Mouse (Mus musculus): ENCODE data around the gene Cox8c. TPM values are rescaled to one million over a fixed set of nuclear protein-coding genes. Genes with fewer than 3 reads are reported as not detected.

Cox8c gene
- not detected in 2 replicates for polyA plus RNA-seq (2012; rRNA removed)

- H3K4me3 ChIP-seq (replicated peaks; ENCODE audit: extremely low read depth, low read depth, low read length) = no peak within 1 kb of the TSS
- 89% methylated on average over 17 of the region's 17 CpGs for WGBS
- H3K4me1 ChIP-seq (ENCODE audit: control insufficient read depth, insufficient read depth, low read length) = no peaks in the 10 kb centered on the region
- TF ChIP-seq POLR2A (IDR thresholded peaks at IDR 0.05; ENCODE audit: borderline replicate concordance, extremely low read depth, low read depth, low read length) = no peak
- TF ChIP-seq CTCF (IDR thresholded peaks at IDR 0.05; ENCODE audit: insufficient read depth, low read length) = no peak
- DNase-seq = no peak
Measured at GRCm38 (mm10) chr12:102899091-102899490, at the start of gene Cox8c. Cox8c (plus strand) TSS chr12:102899316.

- peaks cover 2% of the 10 kb centered on the region; the same call in 1 of the 2 replicates for H3K4me1 ChIP-seq (ENCODE audit: control insufficient read depth, insufficient read depth, low read length)
- DNase-seq = no peak
- TF ChIP-seq CTCF (IDR thresholded peaks at IDR 0.05; ENCODE audit: insufficient read depth, low read length) (no peak), POLR2A (IDR thresholded peaks at IDR 0.05; ENCODE audit: borderline replicate concordance, extremely low read depth, low read depth, low read length) (no peak)
- H3K4me3 ChIP-seq (replicated peaks; ENCODE audit: extremely low read depth, low read depth, low read length) = no peak overlapping the region
Measured at GRCm38 (mm10) chr12:102860806-102861205, 38.3 kb upstream of the Cox8c start.

DNA sequence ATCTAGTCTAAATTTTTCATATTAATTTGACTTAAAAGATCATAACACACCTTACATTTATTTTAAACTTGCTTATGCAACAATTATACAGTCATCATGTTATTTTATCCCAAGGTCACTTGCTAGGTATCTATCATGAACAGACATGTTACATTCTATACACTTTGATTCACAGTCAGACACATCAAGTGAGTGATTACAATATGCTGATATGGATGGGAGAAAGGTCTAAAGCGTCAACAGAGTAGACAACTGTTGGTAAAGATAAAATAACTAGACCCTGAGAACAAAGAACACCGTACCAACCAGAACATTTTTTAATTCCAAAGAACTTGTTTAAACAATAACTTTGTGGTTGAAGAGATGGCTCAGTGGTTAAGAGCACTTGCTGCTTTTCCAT lies 29.3 kb upstream of the Cox8c start:
- no peak overlapping the region for H3K4me3 ChIP-seq (replicated peaks; ENCODE audit: extremely low read depth, low read depth, low read length)
- H3K4me1 ChIP-seq (ENCODE audit: control insufficient read depth, insufficient read depth, low read length) = peaks cover 2% of the 10 kb centered on the region
- TF ChIP-seq CTCF (IDR thresholded peaks at IDR 0.05; ENCODE audit: insufficient read depth, low read length) (no peak), POLR2A (IDR thresholded peaks at IDR 0.05; ENCODE audit: borderline replicate concordance, extremely low read depth, low read depth, low read length) (no peak)
- DNase-seq = no peak
- WGBS = 76% methylated on average over 2 of the region's 2 CpGs

GRCm38 (mm10) chr12:102870527-102870926 lies 28.6 kb upstream of the Cox8c start:
- H3K4me1 ChIP-seq (ENCODE audit: control insufficient read depth, insufficient read depth, low read length) = peaks cover 2% of the 10 kb centered on the region
- no peak overlapping the region for H3K4me3 ChIP-seq (replicated peaks; ENCODE audit: extremely low read depth, low read depth, low read length)
- DNase-seq = no peak
- TF ChIP-seq POLR2A (IDR thresholded peaks at IDR 0.05; ENCODE audit: borderline replicate concordance, extremely low read depth, low read depth, low read length) (no peak), CTCF (IDR thresholded peaks at IDR 0.05; ENCODE audit: insufficient read depth, low read length) (no peak)
- WGBS = 42% methylated on average over 1 of the region's 1 CpGs

DNA sequence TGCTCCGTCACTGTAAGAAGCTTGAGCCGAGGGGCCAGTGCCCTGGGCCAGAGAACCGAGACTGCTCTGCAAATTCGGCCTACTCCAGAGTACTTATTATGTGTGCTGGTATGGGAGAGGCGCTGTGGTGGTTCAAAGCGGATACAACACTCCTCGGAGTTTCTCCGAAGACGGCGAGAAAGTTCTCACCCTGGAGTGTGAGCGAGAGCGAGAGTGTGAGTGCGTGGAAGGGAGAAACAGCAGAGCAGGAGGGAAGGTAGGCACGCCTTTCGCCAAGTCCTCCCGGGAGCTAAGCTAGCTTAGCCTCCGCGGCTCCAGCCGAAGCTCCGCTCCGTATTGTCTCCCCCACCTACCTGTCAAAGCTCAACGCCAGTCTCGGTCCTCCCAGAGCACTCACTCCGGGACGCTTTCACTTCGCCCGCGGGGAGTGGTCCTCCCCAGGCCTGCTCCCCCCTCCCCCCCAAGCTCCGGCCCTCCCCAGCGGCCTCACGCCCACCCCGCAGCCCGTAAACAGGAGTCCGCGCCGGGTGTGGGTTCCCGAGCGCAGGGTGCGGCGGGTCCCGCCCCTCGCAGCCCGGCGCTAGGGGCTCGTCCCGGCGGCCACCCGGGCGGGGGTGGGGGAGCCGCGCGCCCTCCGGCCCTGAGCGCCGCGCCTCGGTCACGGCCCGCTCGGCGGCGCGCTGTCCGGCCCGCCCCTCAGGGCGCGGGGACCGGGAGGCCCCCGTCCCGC lies 21.6 kb upstream of the Cox8c start:
- Histone ChIP-seq H3K4me3 (replicated peaks; ENCODE audit: extremely low read depth, low read depth, low read length) (peak overlapping the region; percentile 95), H3K4me1 (ENCODE audit: control insufficient read depth, insufficient read depth, low read length) (peaks cover 7% of the 10 kb centered on the region)
- DNase-seq = peak; percentile 58
- under 1% methylated on average over 65 of the region's 70 CpGs for WGBS
- peak; percentile 18; the same call in 1 of the 2 replicates for TF ChIP-seq POLR2A (IDR thresholded peaks at IDR 0.05; ENCODE audit: borderline replicate concordance, extremely low read depth, low read depth, low read length)
- TF ChIP-seq CTCF (IDR thresholded peaks at IDR 0.05; ENCODE audit: insufficient read depth, low read length) = no peak

- peaks cover 7% of the 10 kb centered on the region for H3K4me1 ChIP-seq (ENCODE audit: control insufficient read depth, insufficient read depth, low read length)
- whole genome bisulfite sequencing = under 1% methylated on average over 79 of the region's 95 CpGs
- TF ChIP-seq POLR2A (IDR thresholded peaks at IDR 0.05; ENCODE audit: borderline replicate concordance, extremely low read depth, low read depth, low read length) = peak; percentile 38; the same call in 1 of the 2 replicates
- TF ChIP-seq CTCF (IDR thresholded peaks at IDR 0.05; ENCODE audit: insufficient read depth, low read length) = no peak
- peak within 1 kb of the TSS; percentile 95 for H3K4me3 ChIP-seq (replicated peaks; ENCODE audit: extremely low read depth, low read depth, low read length)
- DNase-seq = peak; percentile 97
Measured at GRCm38 (mm10) chr12:102878031-102878823, 20.9 kb upstream of the Cox8c start, which contains the start of gene Btbd7. Btbd7 (minus strand) TSS chr12:102878471.

- H3K4me3 ChIP-seq (replicated peaks; ENCODE audit: extremely low read depth, low read depth, low read length) = peak overlapping the region; percentile 82
- TF ChIP-seq POLR2A (IDR thresholded peaks at IDR 0.05; ENCODE audit: borderline replicate concordance, extremely low read depth, low read depth, low read length) (no peak), CTCF (IDR thresholded peaks at IDR 0.05; ENCODE audit: insufficient read depth, low read length) (no peak)
- peak; percentile 15 for DNase-seq
- 12% methylated on average over 7 of the region's 7 CpGs for WGBS
- peaks cover 5% of the 10 kb centered on the region for H3K4me1 ChIP-seq (ENCODE audit: control insufficient read depth, insufficient read depth, low read length)
Measured at GRCm38 (mm10) chr12:102878901-102879300, 20.2 kb upstream of the Cox8c start.

DNA sequence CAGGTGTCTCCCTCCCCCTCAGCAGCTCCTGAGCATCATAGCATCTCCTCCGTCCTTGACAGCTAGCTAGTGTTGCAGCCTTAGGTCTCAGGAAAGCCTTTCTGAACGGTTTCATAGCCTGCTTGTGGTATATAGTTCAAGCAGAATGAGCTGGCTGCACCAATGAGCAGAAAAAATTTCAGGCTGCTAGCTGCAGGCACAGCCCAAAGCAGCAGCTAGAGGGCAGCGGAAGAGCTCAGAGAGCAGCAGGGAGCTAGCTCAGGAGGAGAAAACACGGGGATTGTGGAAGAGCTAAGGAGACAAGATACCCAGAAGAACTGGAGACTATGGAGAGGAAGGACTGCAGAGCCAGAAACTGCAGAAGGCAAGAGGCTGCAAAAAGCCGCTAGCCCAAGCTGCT lies 13.4 kb upstream of the Cox8c start:
- TF ChIP-seq CTCF (IDR thresholded peaks at IDR 0.05; ENCODE audit: insufficient read depth, low read length) (peak; percentile 58), POLR2A (IDR thresholded peaks at IDR 0.05; ENCODE audit: borderline replicate concordance, extremely low read depth, low read depth, low read length) (no peak)
- DNase-seq = no peak
- no peaks in the 10 kb centered on the region for H3K4me1 ChIP-seq (ENCODE audit: control insufficient read depth, insufficient read depth, low read length)
- 21% methylated on average over 5 of the region's 5 CpGs for WGBS
- no peak overlapping the region for H3K4me3 ChIP-seq (replicated peaks; ENCODE audit: extremely low read depth, low read depth, low read length)

DNA sequence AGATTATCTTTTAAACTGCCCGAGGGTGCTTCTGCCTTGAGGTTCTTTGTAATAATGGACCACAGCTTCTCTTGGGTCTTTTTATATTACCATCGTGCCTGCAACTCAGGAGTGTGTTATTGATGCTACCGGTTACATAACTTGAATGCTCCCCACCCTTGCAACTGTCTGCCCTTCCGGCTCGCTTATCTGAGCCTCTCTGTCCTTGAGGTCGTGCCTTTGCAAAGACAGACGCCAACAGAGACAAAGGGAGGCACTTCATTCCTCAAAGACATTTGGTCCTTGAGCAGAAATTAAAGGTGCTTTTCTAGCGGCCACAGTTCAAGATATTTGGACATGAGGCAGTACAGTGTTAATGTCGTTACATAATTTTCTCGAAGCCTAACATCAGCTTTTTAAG lies 11.8 kb upstream of the Cox8c start:
- TF ChIP-seq POLR2A (IDR thresholded peaks at IDR 0.05; ENCODE audit: borderline replicate concordance, extremely low read depth, low read depth, low read length) = no peak
- no peak for TF ChIP-seq CTCF (IDR thresholded peaks at IDR 0.05; ENCODE audit: insufficient read depth, low read length)
- 65% methylated on average over 10 of the region's 10 CpGs for WGBS
- DNase-seq = no peak

More for the DNA sequence above, 11.8 kb upstream of the Cox8c start:
- no peaks in the 10 kb centered on the region for H3K4me1 ChIP-seq (ENCODE audit: control insufficient read depth, insufficient read depth, low read length)
- no peak overlapping the region for H3K4me3 ChIP-seq (replicated peaks; ENCODE audit: extremely low read depth, low read depth, low read length)

All from lung, adult 2 months (tissue).